Mouse (Mus musculus) heart, postnatal 14 days (tissue): ENCODE measurements around the gene Piezo1. TPM values are rescaled to one million over a fixed set of nuclear protein-coding genes. Genes with fewer than 3 reads are reported as not detected.
A peak's percentile ranks its signal among the peaks of the same experiment; 100 is the strongest.

ENCODE experiments used
- DNase-seq, 2 experiments: peaks; one replicate each; pipeline ENCODE4 v3.0.0; 2021 to 2022
- intact Hi-C: fragments of 180-260 bp; cut with DNase I; formaldehyde crosslinking; loops from one replicate; pipeline ENCODE4 v1.15.1; 2025
- total RNA-seq, 2 experiments: library from RNA; stranded (reverse); gene quantifications; 2 replicates each; pipeline ENCODE4 v1.2.3; 2021

The Piezo1 gene
- total RNA-seq, 2 experiments from 2014 or later: 27.2 to 30.2 TPM

DNA sequence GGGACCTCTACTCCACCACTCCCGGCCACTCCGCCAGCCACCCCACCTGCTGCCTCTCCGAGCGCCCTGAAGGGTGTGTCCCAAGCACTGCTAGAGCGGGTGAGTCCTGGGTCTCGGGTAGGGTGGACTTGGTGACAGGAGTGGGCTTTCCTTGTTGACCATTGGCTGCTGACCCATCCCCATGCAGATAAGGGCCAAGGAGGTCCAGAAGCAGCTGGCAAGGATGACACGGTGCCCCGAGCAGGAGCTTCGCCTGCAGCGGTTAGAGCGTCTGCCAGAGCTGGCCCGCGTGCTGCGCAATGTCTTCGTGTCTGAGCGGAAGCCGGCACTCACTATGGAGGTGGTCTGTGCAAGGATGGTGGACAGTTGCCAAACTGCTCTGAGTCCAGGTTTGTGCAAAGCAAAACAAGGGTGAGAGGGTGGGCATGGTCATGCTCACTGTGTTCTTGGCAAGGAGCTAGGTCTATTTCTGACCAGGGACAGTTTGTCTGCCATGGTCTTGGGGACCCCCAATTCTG, 20.7 kb upstream of the Piezo1 start:
- no peak for DNase-seq
- intact Hi-C loops: no loop called here

DNA sequence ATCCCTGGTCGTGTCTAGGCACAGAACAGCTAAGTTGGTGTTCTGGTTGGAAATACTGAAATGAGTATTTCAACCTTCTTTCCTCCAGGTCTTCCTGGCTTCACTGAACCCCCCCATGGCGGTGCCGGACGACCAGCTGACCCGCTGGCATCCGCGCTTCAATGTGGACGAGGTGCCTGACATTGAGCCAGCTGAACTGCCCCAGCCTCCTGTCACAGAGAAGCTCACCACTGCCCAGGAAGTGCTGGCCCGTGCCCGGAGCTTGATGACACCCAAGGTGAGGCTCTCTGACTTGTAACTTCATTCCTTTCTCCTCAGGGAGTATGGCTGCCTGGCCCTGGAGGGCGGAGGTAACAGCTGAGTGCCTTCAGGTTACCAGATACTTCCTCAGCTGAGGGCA, 20.0 kb upstream of the Piezo1 start:
- intact Hi-C loops: no loop called here
- DNase-seq: no peak

DNA sequence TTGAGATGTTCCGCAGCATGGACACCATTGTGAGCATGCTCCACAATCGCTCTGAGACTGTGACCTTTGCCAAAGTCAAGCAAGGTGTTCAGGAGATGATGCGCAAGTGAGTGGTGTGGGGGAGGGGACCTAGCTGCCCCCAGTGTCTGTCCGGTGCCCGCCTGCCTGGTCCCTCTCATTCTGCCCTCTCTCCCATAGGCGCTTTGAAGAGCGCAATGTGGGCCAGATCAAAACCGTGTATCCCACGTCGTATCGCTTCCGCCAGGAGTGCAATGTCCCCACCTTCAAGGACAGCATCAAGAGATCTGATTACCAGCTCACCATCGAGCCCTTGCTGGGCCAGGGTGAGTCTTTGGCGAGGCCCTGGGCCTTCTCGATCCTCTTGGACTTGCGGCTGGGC, 18.9 kb upstream of the Piezo1 start:
- no peak for DNase-seq
- intact Hi-C loops: no loop called here

DNA sequence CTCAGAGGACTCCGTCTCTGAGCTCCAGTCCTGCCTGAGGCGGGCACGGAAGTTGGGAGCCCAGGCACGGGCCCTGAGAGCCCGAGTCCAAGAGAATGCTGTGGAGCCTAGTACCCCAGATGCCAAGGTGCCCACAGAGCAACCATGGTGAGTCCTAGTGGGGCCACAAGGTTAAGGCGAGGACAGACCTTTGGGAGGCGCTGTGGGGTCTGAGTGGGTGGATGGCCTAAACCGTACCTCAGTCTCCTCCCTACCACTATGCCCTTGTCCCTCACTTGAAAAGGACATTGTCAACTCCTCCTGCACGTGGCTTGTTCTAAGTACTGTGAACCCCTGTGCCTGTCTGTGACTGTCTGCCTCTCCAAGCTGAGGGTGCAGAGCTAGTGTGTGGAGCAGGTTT, 18.2 kb upstream of the Piezo1 start:
- no peak for DNase-seq
- intact Hi-C loops: no loop called here

DNA sequence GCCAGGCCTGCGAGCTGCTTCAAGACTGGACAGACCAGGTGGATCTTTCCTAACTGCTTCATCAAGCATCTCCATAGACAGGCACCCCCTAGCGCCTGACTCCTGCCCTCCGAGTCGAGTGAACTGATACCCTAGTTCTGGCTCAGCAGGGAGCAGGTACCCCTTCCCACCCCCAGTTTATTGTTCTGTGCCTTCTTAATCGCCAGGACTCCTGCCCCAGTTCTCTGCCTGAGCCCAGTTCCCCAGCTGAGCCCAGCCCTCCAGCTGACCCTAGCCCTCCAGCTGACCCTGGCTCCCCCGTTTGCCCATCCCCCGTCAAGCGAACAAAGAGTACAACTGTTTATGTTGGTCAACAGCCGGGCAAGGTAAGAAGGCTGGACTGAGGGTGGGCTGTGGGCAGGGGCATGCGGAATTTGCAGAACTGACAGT, 17.8 kb upstream of the Piezo1 start:
- no peak for DNase-seq
- intact Hi-C loops: no loop called here

DNA sequence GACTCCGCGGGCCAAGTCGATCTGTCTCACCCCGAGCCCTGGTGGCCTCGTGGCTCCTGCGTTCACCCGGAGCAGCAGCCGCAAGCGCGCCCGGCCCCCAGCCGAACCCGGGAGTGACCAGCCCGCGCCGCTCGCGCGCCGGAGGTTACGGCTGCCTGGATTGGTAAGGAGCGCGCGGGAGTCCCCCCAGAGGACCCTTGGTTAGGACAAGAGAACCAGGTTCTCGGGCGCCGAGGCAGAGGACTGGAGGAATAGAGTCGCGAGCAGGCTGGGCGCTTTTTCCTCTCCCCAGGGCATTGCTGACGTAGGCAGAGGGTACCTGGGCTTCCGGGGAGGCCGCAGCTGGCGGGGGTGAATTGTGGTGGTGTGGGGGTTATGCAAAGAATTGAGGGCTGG, 17.0 kb upstream of the Piezo1 start:
- intact Hi-C loops: no loop called here
- no peak for DNase-seq

DNA sequence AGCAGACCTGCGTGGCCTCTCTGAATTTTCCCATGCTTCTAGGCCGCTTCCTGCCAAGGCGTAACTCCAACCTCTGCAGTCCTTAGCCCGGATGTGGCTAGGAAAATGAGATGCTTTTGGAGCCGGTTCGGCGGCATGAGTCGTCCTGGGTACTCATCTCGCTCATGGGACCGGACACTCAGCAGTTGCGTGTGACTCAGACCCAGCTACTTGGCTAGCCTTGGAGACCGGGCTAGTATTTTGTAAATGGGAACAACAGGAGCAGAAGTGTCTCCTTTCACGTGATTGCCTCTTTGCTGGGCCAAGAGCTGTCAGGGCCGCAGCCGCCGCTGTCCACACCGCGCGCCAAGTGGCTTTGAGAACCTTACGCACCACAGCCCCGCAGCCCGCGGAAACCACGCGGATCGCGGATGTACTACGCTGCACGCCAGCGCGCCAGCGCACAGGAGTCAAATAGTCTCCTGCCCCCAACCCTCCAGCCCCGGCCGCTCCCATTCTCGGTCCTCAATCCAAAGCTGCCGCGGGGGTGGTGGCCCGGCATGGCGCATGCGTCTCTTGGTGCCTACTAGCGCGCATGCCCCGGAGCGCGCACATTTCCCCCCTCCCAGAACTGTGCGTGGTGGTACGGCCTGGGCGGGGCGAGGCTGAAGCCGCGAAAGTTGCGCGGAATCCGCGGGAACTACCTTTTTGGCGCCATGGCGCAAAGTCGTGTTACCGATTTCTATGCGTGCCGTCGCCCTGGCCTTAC, 16.4 kb upstream of the Piezo1 start, which contains the start of gene Cdt1:
Gene Cdt1 (plus strand): TSS at position 655 of the 748 bp plus-strand sequence.
- peak; percentile 96 for DNase-seq
- intact Hi-C loops: no loop called here

DNA sequence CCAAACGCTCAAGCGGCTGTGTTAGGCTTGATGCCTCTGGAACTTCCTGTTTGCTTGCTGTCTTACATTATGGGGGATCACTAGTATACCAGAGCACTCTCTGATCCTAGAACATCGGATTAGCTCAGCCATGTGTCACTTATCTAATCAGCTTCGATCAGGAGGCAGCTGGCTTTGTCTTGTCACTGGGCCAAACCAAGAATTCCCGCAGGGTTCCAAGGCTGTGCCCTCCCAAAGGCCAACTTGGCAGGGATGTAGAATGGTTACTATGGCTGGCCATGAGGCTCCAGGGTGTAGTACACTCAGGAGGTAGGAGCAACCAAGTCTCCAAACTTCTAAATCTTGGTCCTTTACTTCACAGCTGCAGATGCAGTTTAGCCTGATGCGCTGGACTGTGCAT, 15.6 kb upstream of the Piezo1 start:
- intact Hi-C loops: no loop called here
- DNase-seq: no peak

DNA sequence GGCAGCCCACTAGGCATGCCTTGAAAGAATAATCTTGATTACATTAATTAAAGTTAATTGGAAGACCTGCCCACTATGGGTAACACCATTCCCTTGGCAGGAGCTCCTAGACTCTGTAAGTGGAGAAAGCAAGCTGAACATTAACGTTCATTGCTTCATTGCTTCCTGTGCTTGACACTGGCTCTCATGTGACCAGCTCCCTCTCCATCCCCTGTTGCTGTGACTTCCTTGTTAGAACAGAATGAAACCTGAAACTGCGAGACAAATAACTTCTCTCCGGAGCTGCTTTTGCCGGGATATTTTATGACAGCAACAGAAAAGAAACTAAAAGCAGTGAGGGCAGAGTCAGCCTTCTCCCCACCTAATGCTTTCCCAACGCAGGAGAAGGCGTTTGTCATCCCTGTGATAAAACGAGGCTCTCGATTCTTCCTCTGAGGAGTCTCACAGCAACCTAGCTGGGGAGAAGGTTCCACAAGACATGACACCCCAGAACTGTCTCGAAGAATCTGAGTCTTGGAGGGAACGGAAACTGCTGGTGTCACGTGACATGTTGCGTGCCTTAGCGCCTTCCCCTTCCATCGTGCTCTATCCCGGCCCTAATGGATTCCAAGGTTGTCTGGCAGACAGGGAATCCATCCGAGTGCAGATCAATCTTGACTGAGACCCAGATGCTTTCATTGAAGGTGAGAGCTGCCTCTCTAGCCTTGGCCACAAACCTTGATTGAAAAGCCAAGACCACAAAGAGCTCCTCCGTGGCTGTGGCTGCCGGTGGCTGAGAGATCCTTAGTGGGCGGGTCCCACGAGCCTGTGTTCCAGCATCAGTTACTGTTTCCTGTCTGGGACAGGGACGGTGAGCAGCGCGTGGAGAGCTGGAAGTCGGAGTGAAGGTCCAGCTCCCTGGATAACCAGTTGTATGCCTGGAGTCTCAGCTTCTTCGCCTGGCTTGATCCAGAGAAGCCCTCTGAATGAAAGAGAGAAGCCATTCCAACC, 13.5 kb upstream of the Piezo1 start:
- intact Hi-C loops: no loop called here
- no peak for DNase-seq

DNA sequence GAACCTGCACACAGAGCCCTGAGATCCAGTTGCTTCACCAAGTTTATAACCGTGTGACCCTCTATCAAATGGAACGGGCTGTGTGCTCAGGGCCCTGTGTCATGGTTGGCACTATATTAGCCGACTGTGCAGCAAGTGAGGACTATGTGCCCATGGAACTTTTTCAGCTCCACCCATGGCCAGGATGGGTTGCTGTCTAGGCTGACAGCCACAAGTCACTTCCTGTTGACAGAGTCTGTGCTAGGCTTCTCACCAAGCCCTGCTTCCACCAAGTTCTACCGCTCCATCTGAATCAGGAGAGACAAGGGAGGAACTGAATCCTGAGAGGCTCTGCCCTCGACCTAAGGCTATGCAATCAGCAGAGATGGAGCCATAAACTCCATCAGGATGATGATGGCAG, 10.1 kb upstream of the Piezo1 start:
- intact Hi-C loops: no loop called here
- DNase-seq: no peak

DNA sequence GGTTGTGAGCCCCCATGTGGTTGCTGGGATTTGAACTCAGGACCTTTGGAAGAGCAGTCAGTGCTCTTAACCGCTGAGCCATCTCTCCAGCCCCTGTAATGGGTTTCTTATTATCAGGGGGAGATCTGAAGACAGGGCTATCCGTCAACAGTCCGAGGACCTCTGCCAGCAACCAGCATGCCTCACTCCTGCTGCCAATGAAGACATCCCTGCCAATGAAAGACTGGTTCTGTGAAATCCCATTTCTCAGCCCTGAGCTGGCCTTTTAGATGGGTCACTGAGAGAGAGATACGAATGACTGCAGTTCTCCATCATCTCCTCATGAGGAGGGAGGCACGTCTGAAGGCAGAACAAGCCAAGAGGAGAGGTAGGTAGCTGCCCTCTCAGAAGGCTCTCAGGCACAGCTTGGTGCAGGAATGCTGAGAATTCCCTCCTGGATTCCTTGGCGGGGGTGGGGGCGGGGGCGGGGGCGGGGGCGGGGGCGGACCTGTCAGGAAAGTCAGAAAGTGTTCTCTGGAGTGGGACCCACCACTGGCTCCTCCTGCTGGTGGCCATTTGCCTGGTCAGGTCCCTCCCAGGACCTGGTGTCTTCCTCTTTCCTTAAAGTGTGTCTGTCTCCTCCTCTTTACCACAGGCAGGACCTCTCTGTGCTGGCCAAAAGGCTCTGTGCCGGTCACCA, 7.7 kb upstream of the Piezo1 start:
- intact Hi-C loops: no loop called here
- DNase-seq: no peak

DNA sequence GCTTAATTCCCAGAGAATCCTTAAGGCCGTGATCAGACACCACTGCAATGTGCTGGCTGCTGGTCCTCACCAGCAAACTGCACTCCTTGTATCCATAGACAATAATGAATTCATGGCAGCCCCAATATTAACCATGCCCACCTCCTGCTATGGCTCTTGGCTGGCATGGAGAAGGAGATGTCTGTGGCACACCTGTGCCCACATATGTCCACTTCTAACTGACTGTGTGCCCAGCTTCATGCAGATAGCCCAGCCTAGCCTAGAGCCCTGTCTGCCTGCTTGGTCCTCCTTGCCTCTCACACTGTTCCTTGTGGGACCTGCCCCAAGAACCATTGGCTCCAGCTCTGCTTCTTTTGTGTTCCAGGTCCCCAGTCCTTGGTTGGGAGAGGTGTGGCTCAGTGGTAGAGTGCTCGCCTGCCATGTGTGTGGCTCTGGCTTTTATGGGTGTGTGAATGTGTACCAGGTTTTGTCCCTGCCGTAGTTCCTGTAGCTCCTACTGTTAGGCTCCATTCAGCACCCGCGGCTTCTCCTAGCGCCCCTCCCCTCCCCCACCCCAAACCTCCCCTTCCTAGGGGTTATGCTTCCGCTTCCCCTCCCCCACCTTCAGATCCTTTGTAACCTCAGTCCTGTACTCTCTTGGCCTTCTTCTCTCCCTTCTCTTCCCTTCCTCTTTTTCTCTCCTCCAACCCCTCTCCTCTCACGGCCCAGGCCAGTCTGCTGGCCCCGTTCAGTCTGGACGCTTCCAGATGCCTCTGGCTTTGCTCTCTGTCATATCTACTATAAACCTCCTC, 6.3 kb upstream of the Piezo1 start:
- intact Hi-C loops: no loop called here
- DNase-seq: no peak

DNA sequence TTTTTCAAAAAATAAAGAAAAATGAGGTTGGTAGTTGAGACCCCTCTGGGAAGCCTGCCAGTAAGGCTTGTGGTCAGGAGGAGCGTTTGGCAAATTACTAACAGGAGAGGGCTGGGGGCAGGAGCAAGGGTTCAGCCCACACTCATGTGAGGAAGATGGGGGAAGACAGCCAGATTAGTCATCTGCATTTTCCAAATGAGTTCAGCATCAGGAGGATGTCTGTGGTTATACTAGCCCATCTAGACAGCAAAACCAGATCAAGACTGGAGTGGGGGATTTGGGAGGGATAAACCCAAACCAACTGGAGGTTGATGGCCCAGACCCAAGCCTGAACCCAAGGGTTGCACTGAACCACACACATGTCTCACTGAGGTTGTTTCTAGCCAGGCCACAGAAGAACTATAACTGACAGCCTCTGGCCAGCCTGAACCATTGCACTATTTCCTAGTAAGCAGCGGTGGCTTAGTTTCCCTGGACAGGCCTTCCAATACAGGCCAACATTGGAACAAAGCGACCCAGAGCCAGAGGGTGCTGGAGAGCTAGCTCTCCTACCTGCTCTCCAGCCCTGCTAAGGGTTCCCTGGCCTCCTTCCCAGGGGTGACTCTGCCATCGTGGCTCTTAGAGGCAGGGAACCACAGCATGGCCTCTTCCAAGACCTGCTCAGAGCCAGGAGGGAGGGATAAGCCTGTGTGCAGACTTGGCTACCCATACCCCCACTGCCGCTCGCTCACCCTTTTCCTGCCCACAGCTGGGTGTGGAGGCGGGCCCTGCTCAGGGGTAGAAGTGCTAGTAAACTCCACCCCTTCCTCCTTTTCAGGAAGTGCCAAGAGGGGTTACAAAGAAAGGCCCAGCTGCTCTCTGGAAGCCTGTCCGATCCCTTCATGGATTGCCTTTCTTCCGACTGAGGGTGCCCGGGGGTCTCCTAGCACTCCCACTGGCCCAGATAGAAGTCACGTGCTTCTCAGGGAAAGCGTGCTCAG, 5.2 kb upstream of the Piezo1 start:
- DNase-seq: peak; percentile 59 to 65
- intact Hi-C loops: no loop called here

DNA sequence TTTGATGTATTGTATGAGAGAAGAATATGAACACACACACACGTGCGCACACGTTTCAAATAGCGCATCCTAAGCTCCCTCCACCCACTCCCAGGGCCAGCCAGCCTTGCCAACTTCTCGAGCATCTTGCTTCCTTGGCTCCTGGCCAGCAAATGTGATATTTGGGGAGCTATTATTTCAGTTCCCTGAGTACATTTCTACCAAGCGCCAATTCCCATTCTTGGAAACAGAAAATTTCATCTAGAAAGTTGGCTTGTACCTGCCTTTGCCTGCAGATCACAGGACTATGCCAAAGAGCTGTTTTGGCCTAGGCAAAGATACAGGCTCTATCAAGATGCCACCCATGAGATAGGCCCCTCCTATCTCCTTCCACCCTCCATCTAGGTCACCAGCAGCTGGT, 3.7 kb upstream of the Piezo1 start:
- intact Hi-C loops: no loop called here
- no peak for DNase-seq

DNA sequence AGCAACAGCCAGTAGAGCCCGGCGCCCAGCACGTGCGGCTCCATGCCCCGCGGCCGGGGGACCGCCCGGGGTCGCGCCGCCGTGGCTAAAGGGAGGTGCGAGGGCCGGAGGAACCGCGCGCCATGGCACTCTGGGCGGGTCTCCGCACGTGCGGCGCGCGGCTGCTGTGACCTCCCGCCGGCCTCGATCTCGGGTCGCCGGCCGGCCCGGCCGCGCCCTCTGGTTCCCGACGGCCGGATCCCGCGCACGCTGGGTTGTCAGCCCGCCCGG, 199 bp downstream of the Piezo1 start:
- intact Hi-C loops: loop anchor here (1.0 kb wide), 1 partner anchor 50 kb away; no protein-coding TSS in a partner anchor
- no peak for DNase-seq

DNA sequence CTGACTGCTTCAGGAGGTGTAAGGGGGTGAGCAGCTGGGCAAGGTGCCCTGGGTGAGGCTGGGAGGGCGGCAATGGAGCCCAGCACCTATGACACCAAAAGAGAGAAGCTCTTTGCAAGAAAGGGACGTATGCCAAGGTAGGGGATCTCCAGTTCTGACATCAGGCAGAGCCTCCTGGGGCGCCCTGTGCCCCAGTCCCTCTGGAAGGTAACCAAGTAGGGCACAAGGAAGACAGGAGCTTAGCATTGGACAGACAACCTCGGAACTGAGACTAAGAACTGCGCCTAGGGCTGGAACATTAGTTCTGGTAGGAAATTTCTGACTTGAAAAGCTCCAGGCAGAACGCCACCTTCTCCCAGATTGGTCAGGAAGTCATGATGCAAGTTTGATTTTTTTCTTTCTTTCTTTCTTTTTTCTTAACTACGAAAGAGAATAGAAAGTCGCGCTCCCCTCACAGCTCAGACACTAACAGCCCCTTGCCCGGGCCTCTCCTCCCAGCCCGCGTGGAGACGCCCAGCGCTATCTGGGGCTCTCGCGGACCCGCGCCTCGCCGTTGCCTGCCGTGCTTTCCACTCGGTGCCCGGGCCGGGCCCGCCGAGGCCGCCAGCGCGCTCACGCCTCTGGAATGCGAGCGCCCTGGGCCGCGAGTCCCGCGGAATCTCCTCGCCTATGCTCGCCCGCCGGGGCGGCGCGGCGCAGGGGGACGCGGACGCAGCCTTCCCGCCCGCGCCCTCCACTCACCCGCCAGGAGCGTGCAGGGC, 715 bp downstream of the Piezo1 start:
- peak; percentile 66 to 69 for DNase-seq
- intact Hi-C loops: no loop called here

DNA sequence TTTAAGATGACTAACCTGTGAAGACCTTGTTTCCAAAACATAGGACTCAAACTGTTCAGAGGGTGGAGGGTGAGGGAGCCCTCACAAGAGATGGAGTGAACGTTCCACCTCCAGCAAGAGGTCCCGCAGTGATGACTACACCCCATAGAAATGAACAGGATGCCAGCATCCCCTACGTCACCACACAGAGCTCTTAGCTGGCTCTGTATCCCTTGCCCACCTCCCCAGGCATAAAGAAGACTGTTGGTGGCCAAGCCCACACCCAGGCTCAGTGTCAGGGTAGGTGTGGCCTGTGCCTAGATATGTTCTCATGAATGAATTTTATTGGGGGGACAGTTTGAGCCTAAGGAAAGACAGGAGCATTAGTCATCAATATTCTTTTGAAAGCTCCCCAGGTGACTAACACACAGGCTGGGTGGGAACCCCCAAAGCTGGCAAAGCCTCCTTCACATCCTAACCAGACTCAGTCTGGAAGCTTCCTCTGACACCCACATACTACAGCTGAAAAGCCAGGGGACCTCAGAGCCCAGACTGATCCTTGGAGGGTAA, 2.2 kb downstream of the Piezo1 start:
- intact Hi-C loops: no loop called here
- DNase-seq: no peak

DNA sequence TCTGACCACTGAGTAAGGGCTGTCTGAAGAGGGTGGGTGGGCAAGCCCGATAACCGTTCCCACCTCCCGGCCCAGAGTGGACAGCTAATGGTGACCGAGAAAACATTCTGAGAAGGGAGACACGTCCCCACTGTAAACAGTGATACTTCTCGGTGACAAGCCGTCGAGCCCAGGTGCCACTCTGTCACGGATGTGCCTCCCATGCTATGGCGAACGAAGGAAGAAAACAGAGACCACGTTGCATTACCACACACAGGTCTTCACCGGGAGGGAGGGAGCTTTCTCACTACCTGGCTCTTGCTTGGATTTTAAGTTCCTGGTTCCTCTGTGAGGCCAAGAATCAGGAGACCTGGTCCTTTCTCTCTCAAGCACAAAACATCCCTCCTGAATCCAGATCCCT, 2.8 kb downstream of the Piezo1 start:
- no peak for DNase-seq
- intact Hi-C loops: no loop called here
